Mouse (Mus musculus) forebrain, embryonic 15.5 days (tissue): ENCODE measurements around the gene Olfr284. TPM values are rescaled to one million over a fixed set of nuclear protein-coding genes. Genes with fewer than 3 reads are reported as not detected.

Experiments used
- ATAC-seq: fragments of 200-750 bp; cut with Nextera tagmentation; replicated peaks from 2 replicates; pipeline ENCODE4 v1.8.0; 2017; ENCODE audit warnings: mild to moderate bottlenecking, moderate TSS enrichment, moderate library complexity
- H3K27ac ChIP-seq: fragments of 300-500 bp; sonication (generic); replicated peaks from 2 replicates; pipeline ENCODE4 v1.5.1; 2015; ENCODE audit warnings: mild to moderate bottlenecking, inconsistent platforms
- H3K27me3 ChIP-seq: fragments of 300-500 bp; sonication (generic); 2 replicates; pipeline ENCODE4 v1.6.1; 2015; ENCODE audit warnings: inconsistent platforms
- H3K36me3 ChIP-seq: fragments of 300-500 bp; sonication (generic); 2 replicates; pipeline ENCODE4 v1.6.1; 2015; ENCODE audit warnings: mild to moderate bottlenecking, inconsistent platforms
- H3K4me1 ChIP-seq: fragments of 300-500 bp; sonication (generic); 2 replicates; pipeline ENCODE4 v1.6.1; 2015; ENCODE audit warnings: inconsistent platforms
- H3K4me2 ChIP-seq: fragments of 300-500 bp; sonication (generic); replicated peaks from 2 replicates; pipeline ENCODE4 v1.6.1; 2015; ENCODE audit warnings: mild to moderate bottlenecking, inconsistent platforms
- H3K4me3 ChIP-seq: fragments of 300-500 bp; sonication (generic); 2 replicates; pipeline ENCODE4 v1.5.1; 2015; ENCODE audit warnings: mild to moderate bottlenecking, inconsistent platforms
- H3K9ac ChIP-seq: fragments of 300-500 bp; sonication (generic); replicated peaks from 2 replicates; pipeline ENCODE4 v1.6.1; 2015; ENCODE audit warnings: mild to moderate bottlenecking, inconsistent platforms
- H3K9me3 ChIP-seq: fragments of 300-500 bp; sonication (generic); 2 replicates; pipeline ENCODE4 v1.6.1; 2016; ENCODE audit warnings: inconsistent platforms
- WGBS: fragments of 180-500 bp; shearing (Covaris S2); methylation state at CpG from one replicate; pipeline ENCODE4 v1.1.7; 2015; ENCODE audit warnings: mixed read lengths; 5-methylcytosine and 5-hydroxymethylcytosine counted together
- polyA plus RNA-seq: library from polyadenylated mRNA; unstranded; fragments of >200 nt; fragmentation: Nextera tagmentation; extraction: Ambion mirVana; gene quantifications from 2 replicates; pipeline ENCODE4 v1.2.1, GENCODE M21; 2015

Gene Olfr284
- polyA plus RNA-seq = not detected in 2 replicates

DNA sequence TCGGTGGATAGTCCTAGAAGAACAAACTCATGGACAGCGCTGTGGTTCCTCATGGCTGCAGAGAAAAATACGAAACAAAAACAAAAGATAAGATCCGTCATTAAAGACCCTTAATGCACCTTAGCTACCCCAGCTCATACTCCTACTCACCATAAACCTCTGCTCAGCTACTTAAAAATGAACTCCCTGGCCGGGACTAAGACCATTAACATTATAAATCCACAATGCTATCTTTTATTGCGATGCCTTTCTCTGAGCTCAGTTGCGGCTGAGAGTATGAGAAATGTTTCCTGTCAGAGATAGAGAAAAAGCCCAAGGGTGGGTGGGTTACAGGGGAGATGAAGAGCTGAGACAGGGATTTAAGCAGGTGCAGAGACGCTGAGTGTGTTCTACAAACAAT is at the start of gene Olfr284:
TSS of gene Olfr284 (minus strand) at position 101 of the 400 bp plus-strand sequence.
- Histone ChIP-seq H3K4me1 (no peaks in the 10 kb centered on the region), H3K4me3 (no peak within 1 kb of the TSS), H3K27me3 (no peaks in the 10 kb centered on the region), H3K36me3 (no peaks in the 10 kb centered on the region), H3K9me3 (no peaks in the 10 kb centered on the region), H3K9ac (no peak within 1 kb of the TSS), H3K27ac (no peak within 1 kb of the TSS), H3K4me2 (no peak within 1 kb of the TSS)
- ATAC-seq = no peak
- whole genome bisulfite sequencing = 92% methylated on average over 8 of the region's 8 CpGs

DNA sequence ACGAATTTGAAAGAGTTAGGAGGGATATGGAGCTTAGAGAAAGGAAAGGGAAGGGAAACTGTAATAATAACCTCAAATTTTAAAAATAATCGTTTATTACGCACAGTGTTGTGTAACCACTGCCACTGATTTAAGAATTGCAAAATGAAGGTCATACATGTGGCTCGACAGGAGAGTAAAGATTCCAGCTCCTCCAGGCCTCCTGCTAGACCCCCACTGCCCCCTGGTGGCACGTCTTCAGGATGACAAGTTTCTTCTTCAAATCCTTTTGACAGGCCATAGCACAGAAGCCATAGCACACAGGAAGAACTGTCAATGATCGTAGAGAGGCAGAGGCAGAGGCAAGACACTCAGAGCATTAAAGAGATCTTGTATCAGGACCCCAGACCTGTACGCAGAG is 49.0 kb upstream of the Olfr284 start:
- Histone ChIP-seq H3K4me3 (no peak overlapping the region), H3K9ac (no peak overlapping the region), H3K4me2 (no peak overlapping the region), H3K36me3 (no peaks in the 10 kb centered on the region), H3K27me3 (no peaks in the 10 kb centered on the region), H3K4me1 (no peaks in the 10 kb centered on the region), H3K27ac (no peak overlapping the region), H3K9me3 (no peaks in the 10 kb centered on the region)
- ATAC-seq = no peak
- 29% methylated on average over 7 of the region's 7 CpGs for WGBS

DNA sequence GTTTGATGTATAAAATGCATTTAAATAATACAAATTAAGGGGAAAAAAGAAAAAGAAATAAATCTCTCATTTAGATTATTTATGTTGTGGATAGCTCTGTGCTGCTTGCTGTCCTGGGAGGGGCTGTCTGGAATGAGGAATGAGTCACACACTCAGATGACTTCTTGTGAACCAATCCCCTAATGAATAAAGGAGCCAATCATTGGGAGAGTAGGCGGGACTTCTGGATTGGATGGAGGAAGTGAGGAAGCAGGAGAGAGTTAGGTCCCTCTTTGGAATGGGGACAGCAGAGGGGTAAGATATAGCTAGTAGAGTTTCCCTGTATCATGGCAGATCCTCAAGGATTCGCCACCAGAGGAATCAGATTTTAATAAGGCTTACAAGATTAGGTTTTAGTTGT is 46.8 kb upstream of the Olfr284 start:
- no peak overlapping the region for H3K4me3 ChIP-seq
- H3K27ac ChIP-seq = no peak overlapping the region
- WGBS = 78% methylated on average over 2 of the region's 2 CpGs
- no peaks in the 10 kb centered on the region for H3K27me3 ChIP-seq
- no peak overlapping the region for H3K9ac ChIP-seq
- no peak for ATAC-seq
- H3K4me2 ChIP-seq = no peak overlapping the region
- no peaks in the 10 kb centered on the region for H3K36me3 ChIP-seq
- no peaks in the 10 kb centered on the region for H3K4me1 ChIP-seq
- H3K9me3 ChIP-seq = no peaks in the 10 kb centered on the region

DNA sequence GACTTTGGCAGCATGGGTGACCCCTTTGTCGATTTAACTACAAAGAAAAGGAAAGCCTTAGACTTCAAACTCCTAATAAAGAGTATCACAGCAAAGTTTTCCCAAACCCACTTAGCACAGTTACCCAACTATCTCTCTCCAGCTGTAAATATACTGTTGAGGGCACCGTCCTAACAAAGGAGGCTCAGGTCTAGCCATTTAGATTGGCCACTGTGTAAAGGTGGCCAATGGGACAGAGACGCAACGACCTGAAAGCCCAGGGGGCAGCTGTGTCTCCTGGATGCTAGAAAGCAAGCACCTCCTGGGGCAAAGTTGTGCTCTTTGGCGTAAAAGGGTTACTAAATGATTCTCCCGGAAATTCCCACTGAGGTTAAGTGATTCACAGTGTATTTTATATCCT is 40.1 kb upstream of the Olfr284 start, which contains the start of gene Olfr283:
TSS of gene Olfr283 (minus strand) at position 101 of the 400 bp plus-strand sequence.
- H3K4me3 ChIP-seq = no peak within 1 kb of the TSS
- H3K27ac ChIP-seq = no peak within 1 kb of the TSS
- H3K4me2 ChIP-seq = no peak within 1 kb of the TSS
- 81% methylated on average over 6 of the region's 6 CpGs for WGBS
- H3K9me3 ChIP-seq = no peaks in the 10 kb centered on the region
- no peaks in the 10 kb centered on the region for H3K4me1 ChIP-seq
- H3K27me3 ChIP-seq = no peaks in the 10 kb centered on the region
- H3K9ac ChIP-seq = no peak within 1 kb of the TSS
- no peak for ATAC-seq
- no peaks in the 10 kb centered on the region for H3K36me3 ChIP-seq

DNA sequence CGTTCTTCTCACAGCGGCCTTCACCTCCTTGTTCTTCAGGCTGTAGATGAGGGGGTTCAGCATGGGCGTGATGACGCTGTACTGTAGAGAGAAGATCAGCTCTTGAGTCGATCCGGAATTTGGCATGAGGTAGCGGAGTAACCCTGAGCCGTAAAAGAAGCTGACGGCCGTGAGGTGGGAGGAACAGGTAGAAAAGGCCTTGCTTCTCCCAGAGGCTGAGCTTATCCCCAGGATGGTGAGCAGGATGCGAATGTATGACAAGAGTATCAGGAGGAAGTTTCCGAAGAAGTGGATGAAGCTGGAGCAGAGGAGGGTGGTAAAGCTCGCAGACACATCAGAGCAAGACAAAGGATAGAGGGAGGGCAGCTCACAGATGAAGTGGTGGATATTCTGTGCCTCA is 37.4 kb upstream of the Olfr284 start:
- H3K27me3 ChIP-seq = no peaks in the 10 kb centered on the region
- no peak overlapping the region for H3K9ac ChIP-seq
- no peaks in the 10 kb centered on the region for H3K9me3 ChIP-seq
- no peaks in the 10 kb centered on the region for H3K4me1 ChIP-seq
- H3K36me3 ChIP-seq = no peaks in the 10 kb centered on the region
- no peak overlapping the region for H3K27ac ChIP-seq
- no peak for ATAC-seq
- no peak overlapping the region for H3K4me2 ChIP-seq
- WGBS = 95% methylated on average over 13 of the region's 13 CpGs
- H3K4me3 ChIP-seq = no peak overlapping the region

DNA sequence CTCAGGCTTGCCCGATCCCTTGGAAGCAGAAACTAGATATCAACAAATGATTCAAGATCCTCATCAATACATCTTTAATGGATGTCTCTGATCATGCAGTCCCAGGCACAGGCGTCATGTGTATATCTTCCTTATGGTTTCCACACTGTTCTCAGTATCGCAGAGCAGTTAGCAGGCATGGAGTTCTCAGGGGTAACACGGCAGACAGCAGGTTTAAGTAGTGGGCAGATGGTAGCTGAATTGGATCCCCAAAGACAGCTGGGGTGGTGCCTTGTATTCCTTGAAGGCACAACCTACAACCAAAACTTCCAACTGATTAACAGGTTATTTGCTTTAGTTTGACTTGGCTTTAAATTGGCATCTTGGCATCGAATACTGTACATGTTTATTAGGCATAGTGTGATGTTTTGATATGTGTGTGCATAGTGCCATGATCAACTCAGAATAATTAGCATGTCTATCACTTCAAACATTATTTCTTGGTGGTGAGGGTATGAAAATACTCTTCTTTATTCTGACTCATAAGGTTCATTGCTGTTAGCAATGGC is 23.5 kb downstream of the Olfr284 start, which contains the start of gene Olfr285:
TSS of gene Olfr285 (minus strand) at position 177 of the 548 bp plus-strand sequence.
- H3K4me1 ChIP-seq = no peaks in the 10 kb centered on the region
- no peaks in the 10 kb centered on the region for H3K36me3 ChIP-seq
- no peak within 1 kb of the TSS for H3K4me3 ChIP-seq
- H3K9me3 ChIP-seq = no peaks in the 10 kb centered on the region
- no peaks in the 10 kb centered on the region for H3K27me3 ChIP-seq
- peak; percentile 64 for ATAC-seq
- WGBS = 73% methylated on average over 5 of the region's 5 CpGs
- no peak within 1 kb of the TSS for H3K27ac ChIP-seq
- H3K9ac ChIP-seq = no peak within 1 kb of the TSS
- no peak within 1 kb of the TSS for H3K4me2 ChIP-seq

DNA sequence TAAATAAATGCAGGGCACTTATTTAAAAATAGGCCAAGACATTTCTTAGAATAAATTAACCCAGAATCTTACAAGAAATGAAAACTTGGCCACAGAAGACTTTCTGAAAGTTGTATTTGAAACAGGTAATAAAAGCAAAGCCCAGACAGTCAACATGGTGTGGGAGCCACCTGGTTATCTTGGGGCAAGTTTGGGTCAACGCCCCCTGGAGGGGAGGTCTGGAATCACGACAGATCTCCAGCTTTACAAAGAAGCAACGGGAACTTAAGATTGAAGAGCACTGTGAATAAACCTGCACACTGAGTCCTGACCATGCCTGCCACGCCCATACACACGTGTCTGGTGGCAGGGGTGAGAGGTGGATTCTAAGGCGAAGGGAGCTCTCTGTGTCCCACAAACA is 25.1 kb downstream of the Olfr284 start:
- Histone ChIP-seq H3K4me2 (no peak overlapping the region), H3K36me3 (no peaks in the 10 kb centered on the region), H3K27me3 (no peaks in the 10 kb centered on the region), H3K4me3 (no peak overlapping the region), H3K4me1 (no peaks in the 10 kb centered on the region), H3K9me3 (no peaks in the 10 kb centered on the region), H3K9ac (no peak overlapping the region), H3K27ac (no peak overlapping the region)
- no peak for ATAC-seq
- 53% methylated on average over 6 of the region's 6 CpGs for WGBS

DNA sequence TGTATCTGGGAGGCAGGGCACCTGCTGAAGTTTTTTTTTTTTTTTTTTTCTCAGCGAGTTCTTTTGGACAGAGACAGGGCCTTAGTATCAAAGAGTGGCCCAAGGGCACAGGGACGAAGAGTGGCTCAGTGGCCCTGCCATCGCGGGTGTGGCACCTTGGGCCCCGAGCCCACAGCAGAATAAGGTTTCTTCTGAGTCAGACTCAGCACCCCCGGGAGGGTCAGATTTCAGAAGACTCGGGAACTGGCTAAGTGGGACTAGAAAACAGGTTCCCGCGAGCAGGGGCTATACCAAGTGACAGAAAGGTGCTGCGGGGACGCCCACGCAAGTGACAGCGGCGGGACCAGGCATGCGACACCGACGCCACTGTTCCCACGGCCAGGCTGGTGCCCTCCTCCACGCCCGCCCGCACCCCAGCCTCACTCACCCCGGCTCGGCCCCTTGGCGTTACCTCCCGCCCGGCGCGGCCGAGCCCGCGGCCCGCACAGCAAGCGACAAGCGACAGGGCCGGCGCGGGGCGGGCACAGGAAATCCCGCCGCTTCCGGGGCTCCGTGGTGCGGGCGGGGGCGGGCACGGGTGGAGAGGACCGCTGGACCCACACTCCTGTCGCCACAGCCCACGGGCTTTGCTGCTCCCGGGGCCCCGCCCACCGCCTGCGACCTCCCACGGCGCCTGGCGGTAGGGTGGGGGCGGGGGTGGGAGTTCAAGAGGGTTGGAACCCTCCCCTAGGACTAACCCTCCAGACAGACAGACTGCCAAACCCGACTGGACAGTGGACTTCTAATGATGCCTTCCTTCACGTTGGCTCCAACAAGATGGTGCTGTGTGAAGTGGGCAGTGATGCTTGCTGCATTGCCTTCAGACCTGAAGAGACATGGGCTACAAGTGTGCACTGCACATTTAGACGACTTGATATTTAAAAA is 44.9 kb downstream of the Olfr284 start, which contains the start of gene Zfp641:
TSS of gene Zfp641 (minus strand) at position 534 of the 924 bp plus-strand sequence.
- no peak within 1 kb of the TSS for H3K27ac ChIP-seq
- peak within 1 kb of the TSS; percentile 70 for H3K4me3 ChIP-seq
- H3K4me2 ChIP-seq = peak within 1 kb of the TSS; percentile 91
- peak; percentile 64 for ATAC-seq
- peaks cover 9% of the 10 kb centered on the region; the same call in 1 of the 2 replicates for H3K4me1 ChIP-seq
- H3K9me3 ChIP-seq = no peaks in the 10 kb centered on the region
- H3K36me3 ChIP-seq = no peaks in the 10 kb centered on the region
- peak within 1 kb of the TSS; percentile 77 for H3K9ac ChIP-seq
- 2% methylated on average over 58 of the region's 60 CpGs for WGBS
- H3K27me3 ChIP-seq = no peaks in the 10 kb centered on the region

DNA sequence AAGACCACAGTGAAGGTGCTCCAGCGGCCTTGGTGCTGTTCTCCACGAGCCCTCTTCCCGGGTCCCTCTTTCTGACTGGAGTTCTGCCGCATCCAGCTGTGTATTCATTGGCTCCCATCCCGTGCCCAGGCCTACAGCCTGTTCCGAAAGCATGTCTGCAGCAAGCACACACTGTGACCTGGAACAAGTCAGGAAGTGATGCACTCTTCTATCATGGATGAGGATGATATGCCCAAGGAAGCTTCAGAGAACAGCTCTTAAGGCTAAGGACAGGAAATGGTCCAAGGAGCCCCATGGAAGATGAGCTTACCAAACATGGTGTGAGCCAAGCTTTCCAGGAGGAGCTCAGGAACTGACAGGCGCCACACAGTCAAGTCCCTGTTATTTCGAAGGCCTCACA is 47.1 kb downstream of the Olfr284 start:
- no peak for ATAC-seq
- 91% methylated on average over 8 of the region's 8 CpGs for WGBS
- Histone ChIP-seq H3K9ac (no peak overlapping the region), H3K4me2 (no peak overlapping the region), H3K27ac (no peak overlapping the region), H3K4me3 (no peak overlapping the region), H3K36me3 (no peaks in the 10 kb centered on the region), H3K27me3 (no peaks in the 10 kb centered on the region), H3K4me1 (peaks cover 9% of the 10 kb centered on the region; the same call in 1 of the 2 replicates), H3K9me3 (no peaks in the 10 kb centered on the region)

Other genes starting within 250 kb of the Olfr284 start
- 84.2 and 84.4 TPM in 2 replicates for gene Pfkm, start 248.4 kb downstream of the Olfr284 start, polyA plus RNA-seq
- 25.4 and 26.2 TPM in 2 replicates for gene Senp1, start 247.2 kb downstream of the Olfr284 start, polyA plus RNA-seq
- gene Asb8, start 175.4 kb downstream of the Olfr284 start, polyA plus RNA-seq = 45.0 and 45.1 TPM in 2 replicates
- 31.2 and 39.1 TPM in 2 replicates for gene Ccdc184, start 173.8 kb downstream of the Olfr284 start, polyA plus RNA-seq
- not detected in 2 replicates for gene Olfr288, start 145.4 kb downstream of the Olfr284 start, polyA plus RNA-seq
- gene Gm44579, start 120.0 kb downstream of the Olfr284 start, polyA plus RNA-seq = not detected in 2 replicates
- gene Olfr287, start 119.9 kb downstream of the Olfr284 start, polyA plus RNA-seq = not detected in 2 replicates
- not detected in 2 replicates for gene Olfr286, start 106.5 kb downstream of the Olfr284 start, polyA plus RNA-seq
- gene H1fnt, start 83.7 kb downstream of the Olfr284 start, polyA plus RNA-seq = not detected in 2 replicates
- 3.3 and 4.2 TPM in 2 replicates for gene Zfp641, start 44.8 kb downstream of the Olfr284 start, polyA plus RNA-seq
- not detected in 2 replicates for gene Olfr285, start 23.6 kb downstream of the Olfr284 start, polyA plus RNA-seq
- not detected in 2 replicates for gene Olfr283, start 40.0 kb upstream of the Olfr284 start, polyA plus RNA-seq
- not detected in 2 replicates for gene Olfr282, start 90.2 kb upstream of the Olfr284 start, polyA plus RNA-seq
- not detected in 2 replicates for gene Olfr281, start 111.6 kb upstream of the Olfr284 start, polyA plus RNA-seq
- not detected in 2 replicates for gene OR5BS1P, start 128.9 kb upstream of the Olfr284 start, polyA plus RNA-seq
- not detected in 2 replicates for gene Lalba, start 141.7 kb upstream of the Olfr284 start, polyA plus RNA-seq
- gene Olfr279, start 151.4 kb upstream of the Olfr284 start, polyA plus RNA-seq = not detected in 2 replicates
- gene Kansl2, start 193.3 kb upstream of the Olfr284 start, polyA plus RNA-seq = 140 and 152 TPM in 2 replicates
- 66.5 and 72.0 TPM in 2 replicates for gene Ccnt1, start 229.9 kb upstream of the Olfr284 start, polyA plus RNA-seq
- 0.56 TPM in 1 of 2 replicates, not detected in the other for gene 4930415O20Rik, start 230.0 kb upstream of the Olfr284 start, polyA plus RNA-seq